Mouse (Mus musculus): ENCODE results near the gene Slc10a7.

DNA sequence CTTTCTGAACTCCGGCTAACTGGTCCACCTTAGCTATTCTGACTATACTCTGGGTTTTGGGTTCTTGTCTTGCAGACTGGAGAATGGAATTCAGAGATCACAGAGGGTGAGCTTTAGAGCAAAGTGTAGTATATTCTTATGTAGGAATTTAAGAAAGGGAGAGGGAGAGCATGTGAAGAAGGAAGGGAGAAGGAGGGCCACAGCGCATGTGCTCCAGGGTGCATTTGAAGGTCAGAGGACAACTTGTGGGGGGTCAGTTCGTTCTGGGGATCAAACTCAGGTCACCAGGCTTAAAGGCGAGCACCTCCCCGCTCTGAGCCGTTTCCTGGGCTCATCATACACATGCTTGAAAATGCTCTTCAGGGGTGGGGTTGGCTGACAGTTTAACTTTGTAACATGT, 24.8 kb downstream of the Slc10a7 start:
- no peak for TF ChIP-seq POLR2A (IDR thresholded peaks at IDR 0.05; ENCODE audit: insufficient read length, low read depth)
- no peak for TF ChIP-seq POLR2AphosphoS2 (IDR thresholded peaks at IDR 0.05; ENCODE audit: insufficient read length, low read depth)
- TF ChIP-seq USF1 (IDR thresholded peaks at IDR 0.05; ENCODE audit: low read depth), result no peak
- TF ChIP-seq E2F4 (IDR thresholded peaks at IDR 0.05; ENCODE audit: insufficient read depth), result no peak
- TF ChIP-seq MAX (IDR thresholded peaks at IDR 0.05; ENCODE audit: low read depth), result no peak
- no peak for TF ChIP-seq REST (IDR thresholded peaks at IDR 0.05; ENCODE audit: insufficient read depth, insufficient read length)
- TF ChIP-seq CEBPB (IDR thresholded peaks at IDR 0.05; ENCODE audit: insufficient read depth, poor library complexity, severe bottlenecking), result no peak

Measured in myocyte (in vitro differentiated cells).